Mouse (Mus musculus) adrenal gland, postnatal 36 days (tissue): ENCODE data around the gene Ttc23l. TPM values are rescaled to one million over a fixed set of nuclear protein-coding genes. Genes with fewer than 3 reads are reported as not detected.

Source experiments
- total RNA-seq, 2 experiments: library from RNA; stranded (reverse); gene quantifications; 2 replicates each; pipeline ENCODE4 v1.2.3; 2021

Ttc23l gene
- total RNA-seq, 2 experiments from 2014 or later = not detected

Other genes with a start within 250 kb of the Ttc23l start
- gene Gm21973, start 233.3 kb downstream of the Ttc23l start, total RNA-seq = not detected
- gene Agxt2, start 200.1 kb downstream of the Ttc23l start, total RNA-seq = 1 to 10 TPM; 1.5 to 3.6 TPM
- 10 to 100 TPM; 39.6 to 46.3 TPM for gene Dnajc21, start 88.2 kb downstream of the Ttc23l start, total RNA-seq
- 10 to 100 TPM; 53.0 to 55.1 TPM for gene Brix1, start 72.7 kb downstream of the Ttc23l start, total RNA-seq
- 10 to 100 TPM; 14.5 to 14.9 TPM for gene Rad1, start 72.7 kb downstream of the Ttc23l start, total RNA-seq
- gene Rai14, start 156.0 kb upstream of the Ttc23l start, total RNA-seq = 10 to 100 TPM; 25.9 to 32.3 TPM